Mouse (Mus musculus) frontal cortex, postnatal 10 days (tissue): ENCODE data around the gene Sdhb.

ENCODE experiments used
- DNase-seq, 2 experiments: peaks; one replicate each; pipeline ENCODE4 v3.0.0; 2022; ENCODE audit warnings: low spot score in 2 of 2, mixed read lengths in 1 of 2

Gene Sdhb

DNA sequence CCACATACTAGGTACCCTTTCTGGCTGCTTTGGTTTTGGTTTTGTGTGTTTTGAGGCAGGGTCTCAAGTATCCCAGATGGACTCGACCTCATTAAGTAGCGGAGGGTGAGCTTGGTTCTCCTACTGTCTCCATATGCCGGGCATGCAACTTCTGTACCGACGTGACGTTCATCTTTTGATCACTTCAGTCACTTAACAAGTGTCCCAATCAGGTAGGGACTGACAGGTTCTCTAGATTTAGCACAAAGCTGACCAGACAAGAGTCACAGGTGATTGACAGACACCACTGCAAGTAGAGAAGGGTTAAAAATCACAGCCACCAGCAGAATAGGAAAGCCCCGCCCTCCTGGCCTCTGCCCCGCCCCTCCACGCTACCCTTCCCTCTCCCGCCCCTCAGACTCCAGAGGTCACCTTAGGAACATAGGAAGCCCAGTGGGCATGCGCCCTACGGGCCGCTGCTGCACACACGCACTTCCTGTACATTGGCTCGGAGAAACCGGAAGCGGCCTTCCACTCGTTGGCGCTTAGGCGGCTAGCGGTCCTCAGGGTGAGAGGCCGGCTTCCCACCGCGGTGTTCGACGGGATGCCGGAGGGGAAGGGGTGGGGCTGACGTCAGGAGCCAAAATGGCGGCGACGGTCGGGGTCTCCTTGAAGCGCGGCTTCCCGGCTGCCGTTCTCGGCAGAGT is at the start of gene Sdhb:
Gene Sdhb (plus strand): TSS at position 423 of the 686 bp plus-strand sequence.
- DNase-seq, result peak; percentile 95

- peak in 1 of 2 experiments; percentile 3 for DNase-seq
Measured at GRCm38 (mm10) chr4:140911416-140911815, 49.6 kb upstream of the Sdhb start.

DNA sequence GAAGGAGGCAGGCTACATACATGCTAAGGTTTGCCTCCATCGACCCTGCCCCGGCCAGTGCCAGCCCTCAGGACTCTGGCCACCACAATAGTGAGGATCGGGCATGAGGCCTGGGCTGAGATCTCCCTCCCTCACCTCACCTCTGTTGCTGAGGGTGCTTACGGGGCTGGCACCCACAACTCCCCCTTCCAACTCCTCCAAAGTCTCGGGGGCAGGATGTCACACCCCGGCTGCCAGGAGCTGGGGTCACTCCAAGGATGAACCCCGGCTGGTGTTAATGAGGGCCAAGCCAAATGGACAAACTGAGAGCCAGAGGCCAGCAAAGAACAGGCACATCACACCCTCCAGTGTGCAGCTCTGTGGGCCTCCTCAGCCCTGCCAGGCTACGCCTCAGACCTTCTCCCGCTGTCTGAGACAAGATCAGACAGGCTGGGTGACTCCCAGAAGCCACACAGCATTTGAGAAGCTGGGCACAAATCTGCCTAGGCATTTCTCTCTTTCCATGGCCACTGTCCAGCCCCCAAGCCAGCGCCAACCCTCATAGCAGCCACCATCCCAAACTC is 48.7 kb upstream of the Sdhb start:
- peak in 1 of 2 experiments; percentile 3 for DNase-seq

- DNase-seq, result peak in 1 of 2 experiments; percentile 3
Measured at GRCm38 (mm10) chr4:140913565-140913964, 47.4 kb upstream of the Sdhb start.

GRCm38 (mm10) chr4:140914731-140915131 is 46.3 kb upstream of the Sdhb start:
- no peak for DNase-seq

GRCm38 (mm10) chr4:140915235-140915634 is 45.8 kb upstream of the Sdhb start:
- no peak for DNase-seq

DNA sequence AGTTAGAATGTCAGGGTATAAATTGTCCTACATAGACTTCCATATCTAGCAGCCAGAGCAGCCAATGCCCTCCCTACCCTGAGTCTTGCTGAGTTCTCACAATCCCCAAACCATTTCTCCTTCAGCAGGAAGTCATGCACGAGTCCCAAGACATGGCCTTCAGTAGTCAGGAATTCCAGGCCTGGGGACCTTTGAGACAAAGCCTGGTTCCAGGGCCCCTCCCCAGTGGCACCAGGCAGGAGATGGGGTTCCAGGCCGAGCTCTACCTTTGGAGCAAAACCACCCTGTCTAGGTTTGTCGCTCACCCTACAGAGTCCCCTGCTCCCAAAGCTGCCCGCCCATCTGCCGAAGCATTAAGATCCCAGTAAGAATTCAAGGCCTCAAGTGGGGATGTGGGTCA is 44.7 kb upstream of the Sdhb start:
- no peak for DNase-seq

DNA sequence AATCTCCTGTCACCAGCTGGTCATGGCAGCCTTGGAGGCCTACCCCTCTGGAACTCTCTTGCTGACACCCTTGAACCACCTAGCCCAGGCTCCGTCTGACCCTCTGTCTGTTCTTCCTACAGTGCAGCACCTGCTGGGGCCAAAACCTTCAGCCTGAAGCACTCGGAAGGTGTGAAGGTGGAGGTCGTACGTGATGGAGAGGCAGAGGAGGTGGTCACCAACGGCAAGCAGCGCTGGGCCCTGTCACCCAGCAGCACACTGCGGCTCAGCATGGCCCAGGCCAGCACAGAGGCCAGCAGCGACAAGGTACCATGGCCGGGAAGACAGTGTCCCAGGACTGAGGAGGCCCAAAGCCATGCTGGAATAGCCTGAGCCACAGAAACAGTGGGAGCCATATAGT is 43.6 kb upstream of the Sdhb start:
- no peak for DNase-seq

DNA sequence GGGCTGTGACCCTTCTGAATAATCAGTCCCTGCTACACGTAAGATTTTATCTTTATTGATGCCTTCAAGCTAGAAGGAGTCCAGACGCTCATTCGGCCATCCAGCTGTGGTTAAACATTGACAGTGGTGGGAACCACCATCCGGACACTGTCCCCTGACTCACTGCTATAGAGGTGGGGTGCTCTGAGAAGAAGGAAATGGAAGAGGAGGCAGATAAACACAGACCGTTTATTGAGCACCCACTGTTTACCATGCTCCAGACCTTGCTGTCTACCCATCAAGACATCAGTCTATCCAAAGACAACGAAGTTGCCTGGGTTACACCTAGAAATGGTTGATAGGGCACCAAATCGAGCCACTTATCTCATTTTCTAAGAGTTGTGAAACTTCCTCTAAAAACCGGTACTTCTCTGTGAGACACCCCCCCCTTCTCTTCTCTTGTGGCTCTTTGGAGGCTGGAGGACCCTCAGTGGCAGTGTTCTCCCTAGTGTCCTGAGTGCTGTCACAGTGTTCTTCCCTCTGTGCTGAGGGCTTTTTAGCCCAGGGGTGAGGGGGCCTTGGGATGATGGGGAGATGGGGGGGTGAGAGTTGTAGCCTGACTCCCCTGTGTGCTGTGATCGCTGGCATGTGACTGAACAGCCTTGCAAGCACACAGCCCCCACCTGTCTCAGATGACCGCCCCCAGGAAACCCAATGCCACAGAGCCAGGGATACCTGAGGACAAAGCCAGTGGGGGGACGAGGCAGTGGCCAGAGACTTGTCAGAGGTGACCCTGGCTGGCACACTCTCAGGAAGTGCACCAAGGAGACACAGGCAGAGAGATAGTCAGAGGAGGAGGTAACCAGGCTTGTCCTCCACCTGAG is 40.8 kb upstream of the Sdhb start:
- no peak for DNase-seq

GRCm38 (mm10) chr4:140922508-140922907 is 38.5 kb upstream of the Sdhb start:
- DNase-seq, result no peak

DNA sequence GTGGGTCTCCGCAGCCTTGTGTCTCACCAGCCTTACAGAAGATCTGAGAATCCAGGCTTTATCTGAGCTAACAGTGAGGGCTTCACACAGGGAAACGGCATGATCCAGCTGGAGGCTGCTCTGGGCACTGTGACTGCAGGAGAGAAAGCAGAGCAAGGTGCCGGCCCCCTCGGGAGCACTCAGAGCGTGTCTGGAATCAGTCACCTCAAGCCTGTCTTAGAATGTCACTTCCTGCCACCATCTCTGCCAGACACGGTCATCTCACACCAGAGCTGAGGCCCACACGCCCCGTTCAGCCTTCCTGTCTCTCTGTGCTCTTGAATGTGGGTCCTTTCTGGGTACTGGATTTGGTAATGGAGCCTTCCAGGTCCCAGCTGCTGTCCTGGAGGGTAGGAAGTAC is 35.4 kb upstream of the Sdhb start:
- DNase-seq, result no peak

DNA sequence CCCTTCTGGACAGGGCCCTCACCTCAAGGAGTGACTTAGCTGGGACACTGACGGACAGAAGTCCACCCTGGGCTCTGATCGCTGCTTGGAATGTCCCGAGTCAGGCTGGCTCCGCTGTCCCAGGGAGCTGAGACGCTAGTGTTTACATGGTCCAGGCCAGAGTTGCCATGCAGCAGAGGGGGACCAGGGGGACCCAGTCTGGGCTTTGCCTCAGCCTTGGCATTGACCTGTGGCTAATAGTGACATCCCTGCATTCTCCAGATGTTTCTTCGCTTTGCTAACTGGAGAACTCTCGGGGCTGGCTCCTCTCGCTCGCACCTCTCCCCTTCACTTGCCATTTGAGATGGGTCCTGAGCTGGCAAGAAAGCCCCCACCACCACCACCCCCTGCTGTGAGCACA is 32.7 kb upstream of the Sdhb start:
- no peak for DNase-seq

GRCm38 (mm10) chr4:140929745-140930144 is 31.3 kb upstream of the Sdhb start:
- peak; percentile 35 to 65 for DNase-seq

- DNase-seq, result no peak
Measured at GRCm38 (mm10) chr4:140930900-140931470, 30.0 kb upstream of the Sdhb start.

- DNase-seq, result no peak
Measured at GRCm38 (mm10) chr4:140935643-140936042, 25.4 kb upstream of the Sdhb start.

DNA sequence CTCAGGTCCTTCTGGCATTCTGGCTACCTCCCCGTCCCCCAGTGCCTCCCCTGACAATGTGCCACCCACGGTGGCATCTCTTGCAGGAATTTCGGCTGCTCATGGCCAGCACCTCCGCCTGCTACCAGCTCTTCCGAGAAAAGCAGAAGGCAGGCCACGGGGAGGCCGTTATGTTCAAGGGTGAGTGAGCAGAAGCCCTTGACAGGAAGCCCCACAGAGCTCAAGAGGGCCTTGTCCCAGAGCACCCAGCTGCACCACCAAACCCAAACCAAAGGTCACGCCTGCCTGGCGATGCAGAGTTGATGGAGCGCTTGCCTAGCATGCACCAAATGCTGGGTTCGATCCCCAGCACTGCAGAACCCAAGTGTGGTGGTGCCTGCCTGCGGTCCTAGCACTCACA is 16.6 kb upstream of the Sdhb start:
- DNase-seq, result no peak

GRCm38 (mm10) chr4:140944961-140945442 is 16.0 kb upstream of the Sdhb start:
- DNase-seq, result no peak

DNA sequence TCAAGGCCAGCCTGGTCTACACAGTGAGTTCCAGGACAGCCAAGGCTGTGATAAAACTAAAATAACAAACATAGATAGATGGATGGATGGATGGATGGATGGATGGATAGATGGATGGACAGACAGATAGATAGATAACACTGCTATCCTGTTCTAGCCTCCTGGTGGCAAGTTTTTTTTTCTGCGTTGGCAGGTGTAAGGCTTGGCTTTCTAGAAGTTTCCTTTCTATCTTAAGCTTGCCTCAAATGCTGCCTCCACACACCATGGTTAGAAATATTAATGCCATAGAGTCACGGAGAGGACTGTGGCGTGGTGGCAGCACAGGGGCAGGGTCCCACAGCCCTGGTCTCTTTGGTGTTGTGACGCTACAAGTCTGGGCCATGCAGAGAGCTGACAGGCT is 15.4 kb upstream of the Sdhb start:
- no peak for DNase-seq

GRCm38 (mm10) chr4:140946048-140946447 is 15.0 kb upstream of the Sdhb start:
- DNase-seq, result no peak

DNA sequence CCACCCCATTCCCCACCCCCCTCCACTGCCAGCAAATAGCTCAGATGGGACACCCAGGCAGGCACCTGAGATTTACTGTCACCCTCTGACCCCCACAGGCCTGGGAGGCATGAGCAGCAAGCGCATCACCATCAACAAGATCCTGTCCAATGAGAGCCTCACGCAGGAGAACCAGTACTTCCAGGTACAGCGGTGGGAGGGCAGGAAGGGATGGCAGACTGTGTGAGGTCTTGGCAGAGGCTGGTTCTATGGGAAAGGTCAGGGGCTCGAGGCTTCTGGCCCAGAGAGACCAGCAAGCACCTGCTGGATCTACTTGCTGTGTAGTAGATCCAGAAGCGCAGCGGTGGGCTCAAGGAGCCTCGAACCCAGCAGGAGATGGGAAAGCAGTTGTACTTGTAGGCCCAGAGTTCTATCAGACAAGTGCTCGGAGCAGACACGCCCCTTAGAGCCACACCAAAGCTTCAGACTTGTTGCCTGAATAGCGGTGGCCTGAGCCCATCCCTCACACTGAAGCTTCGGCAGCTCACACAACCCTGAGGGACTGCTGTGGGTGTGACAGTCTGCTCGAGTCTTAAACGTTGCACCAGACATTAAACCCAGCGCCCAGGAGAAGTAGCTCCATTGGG is 14.3 kb upstream of the Sdhb start:
- DNase-seq, result no peak

DNA sequence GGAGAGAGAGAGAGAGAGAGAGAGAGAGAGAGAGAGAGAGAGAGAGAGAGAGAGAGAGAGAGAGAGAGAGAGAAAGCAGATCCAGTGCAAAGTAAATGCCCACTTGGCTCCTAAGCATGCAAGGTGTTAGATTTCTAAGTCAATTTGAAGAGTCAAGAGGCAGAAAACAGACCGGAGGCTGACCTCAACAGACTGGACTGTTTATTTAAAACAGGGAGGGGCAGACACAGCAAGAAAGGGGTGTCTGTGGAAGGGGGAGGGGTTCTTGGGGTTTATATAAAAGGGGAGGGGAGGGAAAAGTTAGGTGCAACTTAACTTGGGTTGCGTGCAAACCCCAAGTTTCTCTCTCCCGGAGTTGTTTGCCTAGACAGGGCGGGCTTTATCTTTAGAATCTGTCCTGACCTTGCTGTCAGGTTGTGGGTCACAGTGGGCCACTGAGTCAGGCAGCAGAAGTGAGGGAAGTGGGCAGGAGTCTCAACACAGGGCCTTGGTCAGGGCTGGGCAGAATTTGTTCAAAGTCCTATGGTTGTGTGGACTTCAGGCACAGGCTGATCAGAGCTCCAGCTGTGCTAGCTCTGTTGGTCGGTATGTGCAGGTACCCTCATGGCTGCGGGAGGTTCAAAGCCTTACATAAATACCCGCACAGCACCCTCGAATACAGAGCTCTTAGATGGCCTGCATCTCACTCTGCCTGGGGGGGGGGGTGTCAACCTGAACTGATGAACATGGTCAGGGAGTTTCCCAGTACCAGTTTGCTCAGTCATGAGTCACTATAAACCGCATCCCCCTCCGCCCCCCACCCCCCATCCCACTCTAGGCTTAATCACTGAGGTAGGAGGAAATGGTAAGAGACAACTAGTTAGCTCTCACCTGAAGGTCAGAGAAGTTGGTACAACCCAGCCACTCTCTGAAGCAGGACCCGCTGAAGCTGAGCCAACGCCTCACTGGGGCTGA is 13.2 kb upstream of the Sdhb start:
- no peak for DNase-seq
